Mouse (Mus musculus): Measurements from ENCODE around the gene H2-M10.6.

Gene H2-M10.6

DNA sequence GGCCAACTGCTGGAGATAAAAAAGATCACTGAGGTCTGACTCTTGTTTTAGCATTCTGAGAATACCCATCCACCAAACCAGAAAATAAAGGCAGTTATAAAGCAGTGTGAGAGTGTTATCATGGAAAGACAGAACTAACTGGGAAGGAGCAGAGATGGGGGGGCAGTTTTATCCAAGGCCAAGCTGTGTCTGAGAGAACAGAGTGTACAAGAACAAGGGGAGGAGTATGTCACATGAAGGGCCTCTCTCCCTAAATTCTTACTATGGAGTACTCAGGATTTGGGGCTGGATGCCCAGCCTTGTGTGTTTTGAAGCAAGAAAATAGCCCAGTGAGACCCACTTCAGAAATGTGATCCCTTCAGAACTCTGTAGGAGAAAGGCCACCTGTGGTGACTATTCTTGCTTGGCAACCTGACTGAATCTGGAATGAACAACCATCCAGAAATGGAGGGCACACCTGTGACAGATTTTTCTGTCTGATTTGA is 29.0 kb downstream of the H2-M10.6 start:
- no peak for DNase-seq (ENCODE audit: low spot score)

DNA sequence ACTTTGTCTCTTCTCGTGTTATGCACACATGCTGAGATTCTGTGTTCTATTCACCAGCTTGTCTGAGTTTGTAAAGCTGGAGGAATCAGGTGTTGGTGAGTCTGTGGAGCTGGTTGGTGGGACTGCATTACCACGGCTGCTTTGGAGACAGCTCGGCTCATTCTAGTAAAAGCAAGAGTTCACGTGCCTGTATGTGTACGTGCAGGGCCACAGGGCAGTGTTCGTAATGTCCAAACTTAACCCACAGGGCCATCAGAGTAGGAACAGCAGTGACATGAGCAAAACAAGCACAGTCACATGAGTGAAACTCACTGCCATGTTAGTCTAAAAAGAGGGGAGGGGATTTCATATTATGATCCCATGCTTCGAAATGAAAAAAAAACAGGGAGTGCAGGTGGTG is 31.7 kb downstream of the H2-M10.6 start:
- no peak for DNase-seq (ENCODE audit: low spot score)

DNA sequence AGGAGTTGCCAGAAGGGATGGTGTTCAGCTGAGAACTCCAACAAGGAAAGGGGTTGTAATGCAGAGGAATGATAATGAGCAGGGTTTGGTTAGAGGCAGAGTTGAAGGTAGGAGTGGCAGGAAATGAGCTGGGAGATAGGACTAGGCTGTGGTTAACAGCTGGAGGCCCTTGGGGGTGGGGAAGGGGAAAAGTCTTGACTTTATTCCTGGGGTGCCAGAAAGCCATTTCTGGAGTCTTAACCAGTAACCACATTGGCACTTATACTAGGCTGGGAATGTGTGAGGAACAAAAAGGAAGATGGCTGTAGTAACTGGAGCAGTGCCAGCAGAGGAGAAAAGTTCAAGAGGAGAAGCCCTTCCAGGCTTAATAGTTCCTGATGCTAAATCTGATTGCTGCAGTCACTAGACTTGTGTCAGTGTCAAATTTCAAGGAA is 32.3 kb downstream of the H2-M10.6 start:
- DNase-seq (ENCODE audit: low spot score), result no peak

DNA sequence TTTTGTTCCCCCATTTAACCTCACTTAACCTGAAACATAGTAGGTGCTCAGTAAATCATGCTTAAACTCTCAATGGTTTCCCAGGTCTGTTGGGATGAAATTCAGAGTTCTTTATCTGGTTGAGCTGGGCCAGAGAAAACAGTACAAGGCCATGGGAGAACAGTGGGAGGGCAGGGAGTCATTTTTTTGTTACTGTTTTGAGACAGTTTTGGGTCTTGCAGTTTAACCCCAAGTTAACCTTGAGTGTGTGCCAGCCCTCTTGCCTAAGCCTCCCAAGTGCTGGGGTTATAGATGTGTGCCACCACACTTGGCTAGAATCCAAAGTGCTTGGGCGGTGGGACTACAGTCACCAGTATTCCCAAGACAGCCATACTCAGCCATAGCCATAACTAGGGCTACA is 32.8 kb downstream of the H2-M10.6 start:
- no peak for DNase-seq (ENCODE audit: low spot score)

DNA sequence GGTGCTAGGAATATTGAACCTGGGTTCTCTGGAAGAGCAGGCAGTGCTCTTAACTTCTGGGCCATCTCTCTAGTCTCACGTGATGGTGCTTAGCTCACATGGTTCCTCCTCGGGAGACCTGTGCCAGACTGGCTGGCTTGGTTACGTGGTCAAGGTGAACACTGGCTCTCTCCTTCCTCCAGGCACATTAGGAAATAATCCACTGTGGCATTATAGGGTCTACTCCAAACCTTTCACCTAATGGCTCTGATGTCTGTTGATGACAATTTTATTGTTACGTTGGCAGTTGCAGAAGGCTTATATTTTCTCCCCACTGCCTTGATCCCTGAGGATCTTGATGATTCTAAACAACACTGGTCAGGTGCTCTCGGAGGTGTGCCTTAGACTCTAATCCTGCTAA is 36.9 kb downstream of the H2-M10.6 start:
- no peak for DNase-seq (ENCODE audit: low spot score)

DNA sequence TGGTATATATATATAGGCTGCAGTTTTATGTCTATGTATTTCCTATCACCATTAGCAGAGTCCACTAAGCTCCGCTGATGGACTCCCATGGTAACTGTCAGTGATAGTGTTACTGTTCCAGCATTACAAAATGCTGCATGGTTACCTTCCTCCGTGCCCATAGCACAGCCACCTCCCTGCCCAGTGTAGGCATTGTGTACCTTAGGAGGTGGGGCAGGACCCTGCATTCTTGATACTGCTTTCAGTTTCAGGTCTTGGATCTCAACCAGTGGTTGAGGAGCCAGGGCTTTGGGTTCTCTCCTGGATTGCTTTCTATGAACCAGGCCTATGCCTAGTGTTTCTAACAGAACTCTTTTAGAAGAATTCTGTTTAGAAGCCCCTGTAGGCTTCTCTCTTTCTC is 38.0 kb downstream of the H2-M10.6 start:
- no peak for DNase-seq (ENCODE audit: low spot score)

DNA sequence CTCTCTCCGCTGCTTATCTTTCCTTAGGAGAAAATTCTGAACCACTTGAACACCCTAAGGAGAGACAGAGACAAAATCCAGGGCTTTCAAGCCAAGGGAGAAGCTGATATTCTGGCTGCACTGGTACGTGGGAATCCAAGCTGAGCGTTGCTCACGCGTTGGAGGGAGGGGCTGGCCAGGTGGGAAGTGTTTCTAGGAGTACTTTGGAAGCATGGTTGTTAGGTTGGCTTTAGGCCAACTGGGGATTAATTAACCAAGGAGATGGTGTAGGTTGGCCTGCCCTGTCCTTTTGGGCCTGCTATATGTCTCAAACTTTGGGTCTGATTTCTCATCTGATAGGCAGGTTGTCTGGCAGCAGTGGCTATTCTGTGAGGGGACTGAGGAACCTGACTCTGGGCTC is 39.2 kb downstream of the H2-M10.6 start:
- no peak for DNase-seq (ENCODE audit: low spot score)

DNA sequence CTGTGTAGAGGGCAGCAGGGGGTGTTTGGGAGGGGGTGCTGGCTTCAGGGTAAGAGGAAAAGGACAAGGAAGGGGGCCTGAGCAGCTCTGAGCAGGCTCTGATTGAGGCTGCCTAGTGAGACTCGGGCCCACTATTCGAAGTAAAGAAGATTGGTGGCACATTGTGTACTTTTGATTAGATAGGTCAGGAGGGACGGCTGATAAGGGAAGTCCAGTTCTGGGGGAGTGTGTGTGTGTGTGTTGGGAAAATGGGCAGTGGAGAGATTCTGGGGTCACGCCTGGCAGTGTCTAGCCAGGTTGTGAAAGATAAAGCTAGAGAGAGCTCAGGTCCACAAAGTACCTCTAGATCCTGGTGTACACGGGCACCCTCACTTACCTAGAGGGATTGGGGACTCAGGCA is 39.7 kb downstream of the H2-M10.6 start:
- DNase-seq (ENCODE audit: low spot score), result no peak

DNA sequence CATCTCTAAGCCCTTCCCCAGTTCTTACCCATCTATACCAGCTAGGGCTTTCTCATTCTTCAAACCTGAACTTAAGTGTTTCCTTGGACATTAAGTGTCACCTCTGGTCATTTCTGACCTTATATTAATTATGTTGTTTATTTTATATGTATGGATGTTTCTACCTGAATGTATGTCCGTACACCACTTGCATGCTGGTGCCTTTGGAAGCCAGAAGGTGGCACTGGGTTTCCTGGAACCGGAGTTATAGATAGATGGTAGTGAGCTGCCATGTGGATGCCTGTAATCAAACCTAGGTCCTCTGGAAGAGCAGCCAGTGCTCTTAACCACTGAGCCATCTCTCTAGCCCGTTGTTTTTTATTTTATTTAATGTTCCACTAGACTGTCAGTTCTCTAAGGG is 43.5 kb downstream of the H2-M10.6 start:
- DNase-seq (ENCODE audit: low spot score), result no peak

DNA sequence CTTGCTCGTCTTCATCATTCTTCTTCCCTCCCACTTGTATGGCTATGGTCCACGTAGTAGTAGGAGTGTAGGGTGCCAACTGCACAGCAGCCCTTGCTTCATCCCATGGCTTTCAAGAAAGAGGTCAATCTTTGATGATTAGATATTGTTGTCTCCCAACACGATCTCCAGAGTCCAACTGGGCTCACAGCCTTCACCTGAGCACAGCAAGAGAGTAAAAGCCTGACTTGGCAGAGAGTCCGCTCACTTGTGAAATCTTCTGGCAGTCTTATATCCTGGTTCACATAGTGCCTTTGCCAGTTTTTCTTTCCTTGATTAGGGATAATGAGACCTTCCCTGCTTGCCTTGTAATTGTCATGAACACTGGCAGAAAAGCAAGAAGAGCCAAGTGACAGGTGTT is 44.3 kb downstream of the H2-M10.6 start:
- DNase-seq (ENCODE audit: low spot score), result no peak

DNA sequence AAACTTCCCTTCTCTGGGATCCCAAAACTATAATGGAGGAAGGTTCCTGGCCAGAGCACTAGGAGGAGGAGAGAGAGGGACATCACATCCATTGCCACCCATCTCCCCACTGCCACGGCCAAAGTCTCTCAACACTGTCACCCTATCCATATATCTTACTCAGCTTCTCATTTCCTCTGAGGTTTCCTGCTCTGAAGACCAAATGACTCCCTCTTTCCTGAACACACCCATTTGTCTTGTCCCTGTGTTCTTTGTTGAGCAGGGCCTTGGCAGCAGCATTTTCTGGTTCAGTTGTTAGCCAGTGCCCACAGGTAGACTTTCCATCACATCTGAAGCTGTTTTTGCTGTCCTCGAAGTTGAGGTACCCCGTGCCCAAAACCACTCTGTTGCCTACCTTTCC is 46.2 kb downstream of the H2-M10.6 start:
- no peak for DNase-seq (ENCODE audit: low spot score)

DNA sequence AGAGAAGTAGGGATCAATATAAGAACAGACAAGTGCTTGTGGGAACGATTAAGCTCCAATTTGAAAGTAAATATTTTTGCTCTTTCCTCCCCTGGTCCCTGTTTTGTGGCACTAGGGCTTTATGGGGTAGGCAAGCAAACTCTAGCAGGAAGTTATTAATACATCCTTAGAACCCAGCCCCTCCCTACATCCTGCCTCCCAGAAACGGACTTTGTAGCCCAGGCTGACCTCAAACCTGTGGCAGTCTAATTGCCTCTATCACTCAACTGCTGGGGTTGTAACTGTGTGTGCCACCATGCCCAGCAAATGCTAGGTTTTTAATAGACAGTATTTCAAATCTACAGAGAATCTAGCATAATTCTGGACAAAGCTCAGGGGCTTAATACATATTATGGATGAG is 49.7 kb downstream of the H2-M10.6 start:
- no peak for DNase-seq (ENCODE audit: low spot score)

All from embryo, embryonic 10.5 days (tissue).